In genomic region chr7:96002401-96002800, GRCm38 (mm10) we compare ENCODE assay signal across 20 mouse cellular contexts.
DNase-seq lines count a peak whose midpoint lies in the region; ATAC-seq and TF ChIP-seq lines count a peak whose summit lies in the region.
"Had no signal": no experiment of that assay in that cellular context is flagged by ENCODE, and none has a peak within 500 bp of the region (broad histone marks: within the 10 kb centered on the region; RNA-seq: fewer than 3 reads in every experiment).

No protein-coding gene starts in this region.

- ATAC-seq in forebrain, embryonic 13.5 days = peak; percentile 38; the same call in 1 of the 2 replicates
- ATAC-seq in forebrain, embryonic 15.5 days (replicated peaks) = no peak
- ATAC-seq in embryonic facial prominence, embryonic 14.5 days (ENCODE audit: low read depth) = no peak
- ATAC-seq in midbrain, postnatal 0 days (ENCODE audit: low FRiP score) = 0 out of 2 replicates have a peak, but pooled peaks have one; percentile 27
- ATAC-seq: forebrain, postnatal 0 days; hindbrain, postnatal 0 days had no signal

- no peak overlapping the region for H3K4me2 ChIP-seq in forebrain, embryonic 13.5 days
- no peak overlapping the region for H3K4me2 ChIP-seq in forebrain, embryonic 15.5 days (replicated peaks)
- H3K4me2 ChIP-seq in embryonic facial prominence, embryonic 14.5 days (ENCODE audit: low read depth, low read length) = no peak overlapping the region
- no peak overlapping the region for H3K4me2 ChIP-seq in midbrain, postnatal 0 days (ENCODE audit: low read depth, low read length, poor library complexity, severe bottlenecking)
- H3K4me2 ChIP-seq: heart, embryonic 11.5 days; heart, embryonic 15.5 days; hindbrain, embryonic 13.5 days had no signal

- H3K27me3 ChIP-seq in forebrain, embryonic 13.5 days = no peaks in the 10 kb centered on the region
- H3K27me3 ChIP-seq in forebrain, embryonic 15.5 days = no peaks in the 10 kb centered on the region
- H3K27me3 ChIP-seq in embryonic facial prominence, embryonic 14.5 days (replicated peaks; ENCODE audit: control insufficient read depth, insufficient read depth, low read length) = no peaks in the 10 kb centered on the region
- H3K27me3 ChIP-seq in midbrain, postnatal 0 days (ENCODE audit: insufficient read depth, low read length) = no peaks in the 10 kb centered on the region
- H3K27me3 ChIP-seq: heart, embryonic 15.5 days had no signal

- H3K9me3 ChIP-seq in forebrain, embryonic 13.5 days (replicated peaks) = no peaks in the 10 kb centered on the region
- H3K9me3 ChIP-seq in forebrain, embryonic 15.5 days = no peaks in the 10 kb centered on the region
- no peaks in the 10 kb centered on the region for H3K9me3 ChIP-seq in embryonic facial prominence, embryonic 14.5 days (ENCODE audit: control insufficient read depth, low read length)
- H3K9me3 ChIP-seq in midbrain, postnatal 0 days (ENCODE audit: low read length) = no peaks in the 10 kb centered on the region
- H3K9me3 ChIP-seq: heart, embryonic 15.5 days; hindbrain, embryonic 13.5 days had no signal

- TF ChIP-seq CTCF in midbrain, postnatal 0 days (IDR thresholded peaks at IDR 0.05) = no peak

- no peak overlapping the region for H3K9ac ChIP-seq in forebrain, embryonic 13.5 days
- no peak overlapping the region for H3K9ac ChIP-seq in forebrain, embryonic 15.5 days (replicated peaks)
- no peak overlapping the region for H3K9ac ChIP-seq in embryonic facial prominence, embryonic 14.5 days (ENCODE audit: low read depth, low read length)
- no peak overlapping the region for H3K9ac ChIP-seq in midbrain, postnatal 0 days (replicated peaks; ENCODE audit: low read length, poor library complexity, severe bottlenecking)
- H3K9ac ChIP-seq: forebrain, postnatal 0 days; heart, embryonic 15.5 days; hindbrain, embryonic 13.5 days had no signal

- DNase-seq in Muller cell, postnatal 12 days (ENCODE audit: inconsistent ontology term) = peak; percentile 18
- DNase-seq in embryonic facial prominence, embryonic 14.5 days (ENCODE audit: low spot score) = peak; percentile 2
- DNase-seq in midbrain, postnatal 0 days (ENCODE audit: low spot score) = no peak
- DNase-seq in ovary, postnatal 36 days (ENCODE audit: low spot score) = no peak
- no peak for DNase-seq in gastrocnemius, adult 18-20 months (ENCODE audit: low spot score)
- DNase-seq: adrenal gland, adult 8-10 months; adrenal gland, postnatal 36 days; cerebellum, adult 11 months; cerebellum, adult 9-10 months; cerebellum, postnatal 36 days; forebrain, postnatal 0 days; gastrocnemius, postnatal 10 days; heart, adult 18-20 months; heart, postnatal 14 days had no signal

- no peak overlapping the region for H3K27ac ChIP-seq in forebrain, embryonic 13.5 days
- H3K27ac ChIP-seq in forebrain, embryonic 15.5 days (replicated peaks) = no peak overlapping the region
- no peak overlapping the region for H3K27ac ChIP-seq in embryonic facial prominence, embryonic 14.5 days (replicated peaks; ENCODE audit: low read depth, low read length)
- H3K27ac ChIP-seq in midbrain, postnatal 0 days (ENCODE audit: low read depth, low read length) = no peak overlapping the region
- H3K27ac ChIP-seq: heart, embryonic 15.5 days; hindbrain, embryonic 13.5 days; hindbrain, postnatal 0 days had no signal

- no peaks in the 10 kb centered on the region for H3K36me3 ChIP-seq in forebrain, embryonic 13.5 days (ENCODE audit: poor library complexity, severe bottlenecking)
- no peaks in the 10 kb centered on the region for H3K36me3 ChIP-seq in forebrain, embryonic 15.5 days
- no peaks in the 10 kb centered on the region for H3K36me3 ChIP-seq in embryonic facial prominence, embryonic 14.5 days (ENCODE audit: control insufficient read depth, insufficient read depth, low read length)
- H3K36me3 ChIP-seq in midbrain, postnatal 0 days (ENCODE audit: insufficient read depth, low read length) = no peaks in the 10 kb centered on the region
- H3K36me3 ChIP-seq: heart, embryonic 15.5 days; hindbrain, embryonic 13.5 days had no signal

- H3K4me3 ChIP-seq in forebrain, embryonic 13.5 days = no peak overlapping the region
- H3K4me3 ChIP-seq in forebrain, embryonic 15.5 days = no peak overlapping the region
- no peak overlapping the region for H3K4me3 ChIP-seq in embryonic facial prominence, embryonic 14.5 days (ENCODE audit: low read depth, low read length)
- H3K4me3 ChIP-seq in midbrain, postnatal 0 days (ENCODE audit: low read depth, low read length) = no peak overlapping the region
- H3K4me3 ChIP-seq: heart, embryonic 15.5 days; hindbrain, embryonic 13.5 days had no signal

- H3K4me1 ChIP-seq in forebrain, embryonic 13.5 days = no peaks in the 10 kb centered on the region
- H3K4me1 ChIP-seq in forebrain, embryonic 15.5 days = no peaks in the 10 kb centered on the region
- no peaks in the 10 kb centered on the region for H3K4me1 ChIP-seq in embryonic facial prominence, embryonic 14.5 days (ENCODE audit: control insufficient read depth, insufficient read depth, low read length)
- H3K4me1 ChIP-seq in midbrain, postnatal 0 days (ENCODE audit: insufficient read depth, low read length) = no peaks in the 10 kb centered on the region

- 78% methylated on average over 5 of the region's 5 CpGs for WGBS in forebrain, embryonic 13.5 days
- 79% methylated on average over 5 of the region's 5 CpGs for WGBS in forebrain, embryonic 15.5 days
- WGBS in embryonic facial prominence, embryonic 14.5 days = 80% methylated on average over 5 of the region's 5 CpGs
- 68% methylated on average over 5 of the region's 5 CpGs for WGBS in midbrain, postnatal 0 days

Comparison
In these comparisons a context has a peak if more than half of its experiments do, and no peak if none do; other contexts are left out.
1. ATAC-seq: peak in forebrain, embryonic 13.5 days (single experiment) and midbrain, postnatal 0 days (single experiment); none in forebrain, embryonic 15.5 days (single experiment) and embryonic facial prominence, embryonic 14.5 days (single experiment).
2. DNase-seq: peak in Muller cell, postnatal 12 days (single experiment) and embryonic facial prominence, embryonic 14.5 days (single experiment); none in midbrain, postnatal 0 days (single experiment), ovary, postnatal 36 days (single experiment) and gastrocnemius, adult 18-20 months (single experiment).